Comparison of ENCODE assay signal across 8 mouse cellular contexts in the genomic region with DNA sequence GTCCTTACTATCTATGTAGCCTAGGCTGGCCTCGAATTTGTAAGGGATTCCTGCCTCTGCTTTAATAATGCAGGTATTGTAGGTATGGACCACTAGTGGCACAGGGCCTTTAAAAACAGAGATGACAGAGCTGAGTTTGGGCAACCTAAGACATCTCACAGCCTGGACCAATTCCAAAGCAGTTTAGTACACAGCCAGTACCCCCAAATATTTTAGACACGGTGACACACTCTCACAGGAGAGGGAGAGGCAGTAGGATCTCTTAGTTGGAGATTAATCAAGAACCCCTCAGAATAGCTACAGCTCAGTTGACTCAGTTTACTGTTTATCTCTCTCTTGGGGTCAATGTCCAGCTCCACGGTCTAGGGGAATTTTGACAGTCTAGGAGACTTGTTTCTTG. TPM values are rescaled to one million over a fixed set of nuclear protein-coding genes. Genes with fewer than 3 reads are reported as not detected.
DNase-seq lines count a peak whose midpoint lies in the region; ATAC-seq and TF ChIP-seq lines count a peak whose summit lies in the region.

No protein-coding gene starts in this region.

- peak overlapping the region; percentile 92 for H3K4me3 ChIP-seq in cerebellum, adult 2 months (replicated peaks; ENCODE audit: insufficient read depth, low read depth, low read length)
- peak overlapping the region; percentile 96 for H3K4me3 ChIP-seq in testis, adult 2 months (ENCODE audit: control insufficient read depth, low read depth, low read length)
- H3K4me3 ChIP-seq in liver, embryonic 14.5 days (ENCODE audit: insufficient read depth in 1 of 2, low read depth in 2 of 2, low read length in 2 of 2): peak overlapping the region; percentile 72 to 92

- no peak for TF ChIP-seq CTCF in cerebellum, adult 2 months (IDR thresholded peaks at IDR 0.05; ENCODE audit: borderline replicate concordance, insufficient read depth, low read depth, low read length)
- no peak for TF ChIP-seq CTCF in testis, adult 2 months (IDR thresholded peaks at IDR 0.05; ENCODE audit: control insufficient read depth, insufficient read depth, insufficient replicate concordance, low read depth, low read length)
- TF ChIP-seq CTCF in liver, embryonic 14.5 days (IDR thresholded peaks at IDR 0.05; ENCODE audit: low read depth): no peak

- TF ChIP-seq POLR2A in cerebellum, adult 2 months (IDR thresholded peaks at IDR 0.05; ENCODE audit: borderline replicate concordance, insufficient read depth, low read length): no peak
- TF ChIP-seq POLR2A in testis, adult 2 months (IDR thresholded peaks at IDR 0.05; ENCODE audit: control insufficient read depth, low read depth, low read length): no peak

- no peak for ATAC-seq in liver, embryonic 14.5 days (ENCODE audit: insufficient read depth)

- no peaks in the 10 kb centered on the region for H3K9me3 ChIP-seq in liver, embryonic 14.5 days (ENCODE audit: control insufficient read depth, low read length)

- no peak for TF ChIP-seq EP300 in liver, embryonic 14.5 days (IDR thresholded peaks at IDR 0.05; ENCODE audit: low read depth)

- DNase-seq in cerebellum, adult 2 months: peak in 1 of 2 experiments; percentile 29
- DNase-seq in cerebellum, adult 18-20 months: no peak
- DNase-seq in testis, postnatal 10 days (ENCODE audit: low spot score): no peak
- DNase-seq in liver, embryonic 14.5 days (ENCODE audit: low read depth in 3 of 3, low spot score in 3 of 3): peak in 1 of 3 experiments; percentile 22
- DNase-seq in thymus, postnatal 4 days: no peak
- no peak for DNase-seq in adrenal gland, postnatal 14 days
- DNase-seq in cerebellum, adult 11 months: no peak

- H3K27me3 ChIP-seq in cerebellum, adult 2 months (ENCODE audit: control insufficient read depth, insufficient read depth, low read length): no peaks in the 10 kb centered on the region
- no peaks in the 10 kb centered on the region for H3K27me3 ChIP-seq in testis, adult 2 months (ENCODE audit: control insufficient read depth, insufficient read depth, low read length)
- H3K27me3 ChIP-seq in liver, embryonic 14.5 days (ENCODE audit: control insufficient read depth, insufficient read depth, low read length): no peaks in the 10 kb centered on the region

- H3K36me3 ChIP-seq in testis, adult 2 months (ENCODE audit: control insufficient read depth, insufficient read depth, low read length): no peaks in the 10 kb centered on the region
- no peaks in the 10 kb centered on the region for H3K36me3 ChIP-seq in liver, embryonic 14.5 days (replicated peaks; ENCODE audit: control insufficient read depth, insufficient read depth, low read depth)

- WGBS in cerebellum, adult 2 months: 23% methylated on average over 3 of the region's 3 CpGs
- 21% methylated on average over 3 of the region's 3 CpGs for WGBS in liver, embryonic 14.5 days (ENCODE audit: insufficient replicate concordance)

- H3K4me2 ChIP-seq in liver, embryonic 14.5 days (ENCODE audit: low read depth): peak overlapping the region; percentile 79

- H3K4me1 ChIP-seq in cerebellum, adult 2 months (ENCODE audit: control insufficient read depth, insufficient read depth, low read length): peaks cover 18% of the 10 kb centered on the region
- peaks cover 14% of the 10 kb centered on the region for H3K4me1 ChIP-seq in testis, adult 2 months (ENCODE audit: control insufficient read depth, insufficient read depth, low read length)
- H3K4me1 ChIP-seq in liver, embryonic 14.5 days (replicated peaks; ENCODE audit: control insufficient read depth in 2 of 2, insufficient read depth in 2 of 2, low read length in 1 of 2): peaks cover 7 to 13% of the 10 kb centered on the region in 2 experiments

- H3K9ac ChIP-seq in liver, embryonic 14.5 days (replicated peaks): peak overlapping the region; percentile 96

- peak overlapping the region; percentile 92; the same call in 1 of the 2 replicates for H3K27ac ChIP-seq in cerebellum, adult 2 months (ENCODE audit: insufficient read depth, low read length)
- peak overlapping the region; percentile 83 for H3K27ac ChIP-seq in testis, adult 2 months (ENCODE audit: control insufficient read depth, insufficient read depth, low read depth, low read length)
- H3K27ac ChIP-seq in liver, embryonic 14.5 days: peak overlapping the region; percentile 83

RNA-seq across cellular contexts. Expression of a gene that starts 0.8 kb away (rescaled TPM):
- polyA plus RNA-seq in cerebellum, adult 2 months (2012; rRNA removed): 42.6 and 48.5 TPM in 2 replicates
- 21.1 and 24.6 TPM in 2 replicates for polyA plus RNA-seq in testis, adult 2 months (2012; rRNA removed)
- polyA plus RNA-seq in liver, embryonic 14.5 days (2012; rRNA removed): 11.5 and 13.3 TPM in 2 replicates
- 10.1 and 11.5 TPM in 2 replicates for polyA plus RNA-seq in liver, embryonic 14.5 days (2014; fragmentation: Nextera tagmentation; extraction: Ambion mirVana)
- total RNA-seq in adrenal gland, postnatal 14 days (2021): 22.2 and 27.0 TPM in 2 replicates

RNA-seq across cellular contexts. Expression of a gene that starts 3.8 kb away (rescaled TPM):
- 1.2 and 1.8 TPM in 2 replicates for polyA plus RNA-seq in cerebellum, adult 2 months (2012; rRNA removed)
- 0.06 and 0.36 TPM in 2 replicates for polyA plus RNA-seq in testis, adult 2 months (2012; rRNA removed)
- 0.06 and 0.08 TPM in 2 replicates for polyA plus RNA-seq in liver, embryonic 14.5 days (2012; rRNA removed)
- polyA plus RNA-seq in liver, embryonic 14.5 days (2014; fragmentation: Nextera tagmentation; extraction: Ambion mirVana): not detected in 2 replicates
- total RNA-seq in adrenal gland, postnatal 14 days (2021): 0.26 TPM in 1 of 2 replicates, not detected in the other

RNA-seq across cellular contexts. Expression of a gene that starts 19.9 kb away (rescaled TPM):
- 65.3 and 65.4 TPM in 2 replicates for polyA plus RNA-seq in cerebellum, adult 2 months (2012; rRNA removed)
- 7.4 and 9.2 TPM in 2 replicates for polyA plus RNA-seq in testis, adult 2 months (2012; rRNA removed)
- 23.8 and 38.8 TPM in 2 replicates for polyA plus RNA-seq in liver, embryonic 14.5 days (2012; rRNA removed)
- 92.7 and 98.3 TPM in 2 replicates for polyA plus RNA-seq in liver, embryonic 14.5 days (2014; fragmentation: Nextera tagmentation; extraction: Ambion mirVana)
- total RNA-seq in adrenal gland, postnatal 14 days (2021): 150 and 152 TPM in 2 replicates

RNA-seq across cellular contexts. Expression of a gene that starts 32.0 kb away (rescaled TPM):
- 94.4 and 110 TPM in 2 replicates for polyA plus RNA-seq in cerebellum, adult 2 months (2012; rRNA removed)
- 6.0 and 6.6 TPM in 2 replicates for polyA plus RNA-seq in testis, adult 2 months (2012; rRNA removed)
- polyA plus RNA-seq in liver, embryonic 14.5 days (2012; rRNA removed): 5.9 and 6.4 TPM in 2 replicates
- 4.2 and 5.4 TPM in 2 replicates for polyA plus RNA-seq in liver, embryonic 14.5 days (2014; fragmentation: Nextera tagmentation; extraction: Ambion mirVana)
- total RNA-seq in adrenal gland, postnatal 14 days (2021): 22.0 and 25.3 TPM in 2 replicates

RNA-seq across cellular contexts. Expression of a gene that starts 33.9 kb away (rescaled TPM):
- not detected in 2 replicates for polyA plus RNA-seq in cerebellum, adult 2 months (2012; rRNA removed)
- 0.44 and 0.60 TPM in 2 replicates for polyA plus RNA-seq in testis, adult 2 months (2012; rRNA removed)
- 54.1 and 61.3 TPM in 2 replicates for polyA plus RNA-seq in liver, embryonic 14.5 days (2012; rRNA removed)
- polyA plus RNA-seq in liver, embryonic 14.5 days (2014; fragmentation: Nextera tagmentation; extraction: Ambion mirVana): 73.7 and 74.1 TPM in 2 replicates
- 10.4 and 138 TPM in 2 replicates for total RNA-seq in adrenal gland, postnatal 14 days (2021)
